Comparison of ENCODE assay signal across 20 mouse cellular contexts in the genomic region with DNA sequence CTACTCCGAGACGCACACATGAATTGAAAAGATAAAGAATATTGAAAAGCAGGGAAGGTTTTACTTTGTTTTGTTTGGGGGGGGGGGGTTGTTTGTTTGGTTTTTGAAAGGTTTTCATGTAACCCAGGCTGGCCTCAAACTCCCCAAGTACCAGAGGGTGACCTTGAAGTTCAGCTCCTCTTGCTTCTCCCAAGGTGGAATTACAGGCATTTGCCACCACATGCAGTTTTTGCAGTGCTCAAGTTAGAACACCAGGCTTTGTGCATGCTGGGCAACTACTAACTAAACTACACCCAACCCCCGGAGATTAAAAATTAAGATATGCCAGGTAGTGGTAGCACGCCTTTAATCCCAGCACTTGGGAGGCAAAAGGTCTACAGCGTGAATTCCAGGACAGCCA. TPM values are rescaled to one million over a fixed set of nuclear protein-coding genes. Genes with fewer than 3 reads are reported as not detected.
"Had no signal": no experiment of that assay in that cellular context is flagged by ENCODE, and none has a peak within 500 bp of the region (broad histone marks: within the 10 kb centered on the region; RNA-seq: fewer than 3 reads in every experiment).

No protein-coding gene starts in this region.

- H3K4me3 ChIP-seq: liver, embryonic 15.5 days; megakaryocyte, embryonic 14.5 days; midbrain, embryonic 13.5 days; midbrain, embryonic 15.5 days; neural tube, embryonic 13.5 days; neural tube, embryonic 15.5 days had no signal

- DNase-seq: lung, adult 18-20 months; lung, embryonic 14.5 days; lung, postnatal 10 days; lung, postnatal 4 days; right cerebral cortex, adult 18-20 months; right cerebral cortex, postnatal 25 days; right cerebral cortex, postnatal 4 days; spleen, adult 18-20 months; thymus, adult 18-20 months; thymus, postnatal 14 days; thymus, postnatal 36 days had no signal

- H3K4me1 ChIP-seq: midbrain, embryonic 13.5 days; midbrain, embryonic 15.5 days; neural tube, embryonic 13.5 days; neural tube, embryonic 15.5 days had no signal

- H3K9me3 ChIP-seq: liver, embryonic 15.5 days; megakaryocyte, embryonic 14.5 days; midbrain, embryonic 13.5 days; midbrain, embryonic 15.5 days; neural tube, embryonic 13.5 days; neural tube, embryonic 15.5 days had no signal

- H3K27ac ChIP-seq: liver, embryonic 15.5 days; midbrain, embryonic 13.5 days; midbrain, embryonic 15.5 days; neural tube, embryonic 13.5 days; neural tube, embryonic 15.5 days had no signal

- H3K9ac ChIP-seq: liver, embryonic 15.5 days; lung, embryonic 14.5 days; midbrain, embryonic 13.5 days; midbrain, embryonic 15.5 days; neural tube, embryonic 13.5 days; neural tube, embryonic 15.5 days had no signal

- H3K27me3 ChIP-seq: liver, embryonic 15.5 days; megakaryocyte, embryonic 14.5 days; midbrain, embryonic 13.5 days; midbrain, embryonic 15.5 days; neural tube, embryonic 13.5 days; neural tube, embryonic 15.5 days had no signal

- H3K36me3 ChIP-seq: liver, embryonic 15.5 days; midbrain, embryonic 13.5 days; midbrain, embryonic 15.5 days; neural tube, embryonic 13.5 days; neural tube, embryonic 15.5 days had no signal

RNA-seq across cellular contexts. Expression of gene Pp2d1, which starts 20.4 kb away (rescaled TPM):
- total RNA-seq: midbrain, postnatal 0 days; monocyte, adult 5-6 weeks had no signal
- polyA plus RNA-seq: small intestine, adult 2 months had no signal
